Mouse (Mus musculus) Patski (cell line): ENCODE data around the gene Hist1h1a. TPM values are rescaled to one million over a fixed set of nuclear protein-coding genes. Genes with fewer than 3 reads are reported as not detected.
"Not testable (repeated sequence)": the region's sequence is repeated elsewhere in the genome, so short reads cannot be mapped to it uniquely, and the experiment has no call there.

ENCODE experiments used
- ATAC-seq: fragments of 100-300 bp; one replicate; pipeline ENCODE4 v1.8.0; 2021
- CTCF ChIA-PET: fragments of 350-600 bp; sonication (Branson Sonifier 250); formaldehyde crosslinking; loops from one replicate; lab custom pipeline; 2022; ENCODE audit warnings: inconsistent platforms; lab: Charles Lee
- POLR2A ChIA-PET: fragments of 350-600 bp; sonication (Branson Sonifier 250); formaldehyde crosslinking; loops from one replicate; lab custom pipeline; 2022; ENCODE audit warnings: antibody characterized with exemption, inconsistent platforms; lab: Charles Lee
- DNase-seq: peaks from one replicate; pipeline ENCODE4 v3.0.0-alpha.2; 2011; ENCODE audit warnings: low read depth, low spot score
- H3K27me3 ChIP-seq: fragments of 371-371 bp; one replicate; pipeline ENCODE4 v1.5.1; 2021
- CTCF ChIP-seq: fragments of 100-300 bp; IDR thresholded peaks from one replicate; pipeline ENCODE4 v1.5.1; 2021
- in situ Hi-C: fragments of 300-500 bp; cut with MboI; formaldehyde crosslinking; loops from 3 replicates; pipeline ENCODE4 v1.11.1; 2018; ENCODE audit warnings: low pct_unique_long_range_greater_than_20kb, mixed read lengths
- polyA plus RNA-seq: library from polyadenylated mRNA; unstranded; gene quantifications from one replicate; pipeline ENCODE4 v1.2.3, GENCODE M21; 2021

Hist1h1a gene
- polyA plus RNA-seq, 1 experiment from 2014 or later = 1.2 TPM

GRCm38 (mm10) chr13:23763242-23763585 is 252 bp upstream of the Hist1h1a start:
- no peak for TF ChIP-seq CTCF
- ChIA-PET CTCF (interaction anchor here (1.2 kb wide), 1 partner anchor 10 kb away, joined by 4 read pairs; no protein-coding TSS in a partner anchor), POLR2A (interaction anchor here (0.9 to 1.7 kb wide), 3 partner anchors 9 to 22 kb away, joined by 3 to 4 read pairs (median 4); no protein-coding TSS in a partner anchor)
- no peak for ATAC-seq
- H3K27me3 ChIP-seq = no peaks in the 10 kb centered on the region
- in situ Hi-C loops = loop anchor here (25.0 kb wide), 1 partner anchor 1976 kb away; the partner anchor contains the start of genes Hist1h1b, Hist1h2an, Hist1h2bp and Hist1h3i
- DNase-seq = no peak

DNA sequence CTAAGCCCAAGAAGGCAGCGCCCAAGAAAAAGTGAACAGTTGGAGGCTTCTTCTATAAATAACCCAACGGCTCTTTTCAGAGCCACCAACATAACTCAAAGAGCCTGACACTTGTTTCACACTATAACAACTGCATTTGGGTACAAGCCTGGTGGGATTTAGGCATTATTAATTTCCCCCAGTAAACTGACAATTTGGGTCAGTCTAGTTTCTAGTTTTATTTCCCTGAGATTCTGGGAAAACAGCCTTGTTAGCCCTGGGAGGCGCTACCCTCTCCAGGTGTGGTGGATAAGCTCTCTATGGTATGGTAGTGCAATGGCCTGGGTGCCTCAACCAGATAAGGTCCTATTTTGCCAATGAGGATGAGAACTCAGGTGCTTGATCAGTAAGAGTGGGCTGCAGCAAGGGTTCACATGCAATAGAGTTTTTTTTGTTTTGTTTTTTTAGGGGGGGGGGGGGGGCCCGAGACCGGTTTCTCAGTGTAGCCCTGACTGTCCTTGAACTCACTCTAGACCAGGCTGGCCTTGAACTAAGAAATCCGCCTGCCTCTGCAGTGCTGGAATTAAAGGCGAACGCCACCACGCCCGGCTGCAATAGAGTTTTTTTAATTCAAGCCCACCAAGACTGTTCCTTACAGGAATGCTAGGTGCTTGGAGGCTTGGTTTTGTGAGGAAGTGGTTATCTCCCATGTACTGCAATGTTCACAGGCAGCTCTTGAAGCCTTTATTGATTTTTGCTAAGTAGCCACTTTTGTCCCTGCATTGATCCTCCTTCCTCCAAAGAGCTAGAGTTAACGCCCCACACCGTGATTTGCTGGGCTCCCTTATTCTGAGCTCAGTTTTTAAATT is 1.1 kb downstream of the Hist1h1a start:
- DNase-seq (no peak), ATAC-seq (no peak)
- TF ChIP-seq CTCF = no peak
- POLR2A ChIA-PET = no interaction called here
- no peaks in the 10 kb centered on the region for H3K27me3 ChIP-seq
- in situ Hi-C loops = loop anchor here (25.0 kb wide), 1 partner anchor 1977 kb away; the partner anchor contains the start of genes Hist1h1b, Hist1h2an, Hist1h2bp and Hist1h3i
- CTCF ChIA-PET = no interaction called here

DNA sequence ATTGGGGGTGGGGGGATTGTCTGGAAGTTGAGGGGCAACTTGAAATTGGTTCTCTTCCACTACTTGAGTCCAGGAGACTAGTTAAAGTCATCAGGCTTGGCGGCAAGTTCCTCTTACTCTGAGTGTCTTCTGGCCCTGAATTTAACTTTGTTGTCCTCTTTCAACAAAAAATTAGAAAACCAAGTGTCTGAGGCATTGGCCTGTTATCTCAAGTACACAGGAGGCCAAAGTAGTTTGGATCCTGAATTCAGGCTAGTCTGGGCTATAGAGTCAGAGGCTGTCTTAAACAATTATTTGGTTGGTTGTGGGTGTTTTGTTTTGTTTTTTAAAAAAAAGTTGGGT is 1.7 kb downstream of the Hist1h1a start:
- in situ Hi-C loops = loop anchor here (25.0 kb wide), 1 partner anchor 1978 kb away; the partner anchor contains the start of genes Hist1h1b, Hist1h2an, Hist1h2bp and Hist1h3i
- POLR2A ChIA-PET = no interaction called here
- ATAC-seq (no peak), DNase-seq (no peak)
- H3K27me3 ChIP-seq = no peaks in the 10 kb centered on the region
- CTCF ChIA-PET = no interaction called here
- TF ChIP-seq CTCF = no peak

DNA sequence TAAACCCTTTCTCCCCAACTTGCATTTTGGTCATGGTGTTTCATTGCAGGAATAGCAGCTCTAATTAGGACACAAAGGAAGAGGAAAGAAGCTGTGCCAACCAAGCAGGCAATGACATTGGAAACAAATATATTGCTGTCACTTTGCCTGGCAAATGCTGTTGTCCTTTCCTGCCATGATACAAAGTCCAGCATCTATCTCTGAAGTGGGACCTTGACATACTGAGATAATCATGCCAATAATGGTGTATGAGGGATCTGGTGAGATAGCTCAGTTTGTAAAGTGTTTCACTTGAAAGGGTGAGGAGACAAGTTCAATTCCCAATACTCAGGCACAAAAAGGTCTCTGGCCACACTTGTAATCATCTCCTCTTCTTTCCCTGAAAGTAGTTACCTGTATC is 3.3 kb downstream of the Hist1h1a start:
- no peak for TF ChIP-seq CTCF
- ATAC-seq = no peak
- ChIA-PET POLR2A (no interaction called here), CTCF (no interaction called here)
- no peaks in the 10 kb centered on the region for H3K27me3 ChIP-seq
- no peak for DNase-seq
- in situ Hi-C loops = loop anchor here (25.0 kb wide), 1 partner anchor 1979 kb away; the partner anchor contains the start of genes Hist1h1b, Hist1h2an, Hist1h2bp and Hist1h3i

GRCm38 (mm10) chr13:23768834-23769397 is 5.5 kb downstream of the Hist1h1a start:
- DNase-seq = no peak
- ATAC-seq = no peak
- TF ChIP-seq CTCF = no peak
- POLR2A ChIA-PET = interaction anchor here (0.9 kb wide), 1 partner anchor 187 kb away, joined by 3 read pairs; no protein-coding TSS in a partner anchor
- H3K27me3 ChIP-seq = no peaks in the 10 kb centered on the region
- CTCF ChIA-PET = interaction anchor here (0.7 kb wide), 1 partner anchor 1763 kb away, joined by 3 read pairs; no protein-coding TSS in a partner anchor
- in situ Hi-C loops = loop anchor here (25.0 kb wide), 1 partner anchor 1982 kb away; the partner anchor contains the start of genes Hist1h1b, Hist1h2an, Hist1h2bp and Hist1h3i

GRCm38 (mm10) chr13:23769613-23770012 is 6.1 kb downstream of the Hist1h1a start, which contains the start of gene Trim38:
Gene Trim38 (plus strand): TSS chr13:23769913.
- DNase-seq, CTCF ChIA-PET, H3K27me3 ChIP-seq, ATAC-seq, POLR2A ChIA-PET: not testable (repeated sequence)
- in situ Hi-C loops = loop anchor here (25.0 kb wide), 1 partner anchor 1982 kb away; the partner anchor contains the start of genes Hist1h1b, Hist1h2an, Hist1h2bp and Hist1h3i

DNA sequence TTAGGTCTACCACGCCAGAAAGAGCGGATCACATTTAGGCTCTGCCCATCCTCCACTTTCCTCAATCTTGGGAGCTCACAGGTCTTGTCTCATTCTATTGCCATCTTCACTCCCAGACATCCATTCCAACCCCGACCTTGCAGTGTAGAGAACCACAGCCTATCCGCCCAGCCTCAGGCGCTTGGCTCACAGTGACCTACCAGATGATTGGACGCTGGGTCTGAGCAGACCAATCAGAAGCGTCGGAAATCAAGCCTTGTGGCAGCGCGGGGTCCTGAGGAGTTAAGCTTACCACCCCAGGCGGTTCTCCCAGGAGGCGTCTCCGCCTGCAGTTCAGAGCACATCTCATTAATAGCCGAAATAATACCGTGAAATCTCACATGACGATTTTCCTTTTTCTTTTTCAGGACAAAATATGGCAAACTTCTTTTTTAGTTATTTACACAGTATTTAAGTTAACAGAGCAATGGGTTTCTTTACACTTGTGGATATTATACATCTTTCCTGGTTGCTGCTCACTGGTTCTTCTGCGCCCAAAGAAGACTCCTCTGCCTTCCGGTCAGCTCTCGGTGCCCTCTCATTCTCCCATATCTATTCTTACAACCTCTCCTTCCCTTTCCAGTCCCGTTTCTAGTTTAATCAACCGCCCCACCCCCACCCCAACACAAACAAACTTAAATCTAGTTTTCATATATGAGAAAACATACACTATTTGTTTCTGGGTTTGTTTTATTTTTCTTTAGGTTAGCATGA is 9.3 kb downstream of the Hist1h1a start:
- ATAC-seq = no peak
- in situ Hi-C loops = loop anchor here (25.0 kb wide), 1 partner anchor 1985 kb away; the partner anchor contains the start of genes Hist1h1b, Hist1h2an, Hist1h2bp and Hist1h3i
- TF ChIP-seq CTCF = no peak
- no peak for DNase-seq
- H3K27me3 ChIP-seq = no peaks in the 10 kb centered on the region
- POLR2A ChIA-PET = interaction anchor here (1.4 kb wide), 1 partner anchor 9 kb away, joined by 4 read pairs; the partner anchor contains the start of gene Hist1h1a
- CTCF ChIA-PET = no interaction called here

DNA sequence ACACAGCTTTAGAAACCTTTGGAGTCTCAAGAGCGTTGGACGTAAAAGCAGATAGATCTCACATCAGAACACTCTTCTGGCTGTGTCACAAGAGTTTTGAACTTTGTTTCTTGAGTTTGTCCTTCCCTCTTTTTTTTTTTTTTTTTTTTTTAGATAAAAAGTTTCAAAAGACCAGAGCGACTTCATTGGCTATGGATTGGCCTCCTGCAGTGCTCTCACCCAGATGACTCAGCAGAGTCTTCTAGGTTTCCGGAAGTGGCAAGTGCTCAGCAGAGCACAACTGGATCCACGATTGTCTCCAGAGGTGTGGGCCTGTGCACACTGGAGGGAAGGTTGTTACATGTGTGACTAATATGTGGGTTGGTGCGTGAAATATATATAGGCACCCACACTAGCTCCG is 14.9 kb downstream of the Hist1h1a start:
- peaks cover 10% of the 10 kb centered on the region for H3K27me3 ChIP-seq
- ChIA-PET POLR2A (no interaction called here), CTCF (interaction anchor here (1.0 kb wide), 1 partner anchor 148 kb away, joined by 3 read pairs; no protein-coding TSS in a partner anchor)
- DNase-seq (no peak), ATAC-seq (no peak)
- in situ Hi-C loops = no loop called here
- no peak for TF ChIP-seq CTCF

GRCm38 (mm10) chr13:23779025-23779424 is 15.6 kb downstream of the Hist1h1a start:
- no peak for ATAC-seq
- POLR2A ChIA-PET = no interaction called here
- in situ Hi-C loops = no loop called here

More at GRCm38 (mm10) chr13:23779025-23779424, 15.6 kb downstream of the Hist1h1a start:
- H3K27me3 ChIP-seq = peaks cover 10% of the 10 kb centered on the region
- no peak for TF ChIP-seq CTCF
- DNase-seq = no peak
- CTCF ChIA-PET = no interaction called here
